Mouse (Mus musculus): ENCODE measurements around the gene Tmem220.

GRCm38 (mm10) chr11:67034775-67035485 is 10.0 kb downstream of the Tmem220 start:
- TF ChIP-seq CTCF (IDR thresholded peaks at IDR 0.05; ENCODE audit: low read depth) (no peak), EP300 (IDR thresholded peaks at IDR 0.05; ENCODE audit: low read depth) (no peak)

Measured in liver, postnatal 0 days (tissue).